Mouse (Mus musculus) lung, postnatal 4 days (tissue): Measurements from ENCODE around the gene Hist3h2ba.

ENCODE experiments used
- DNase-seq, 2 experiments: peaks; one replicate each; pipeline ENCODE4 v3.0.0; 2021

Hist3h2ba gene

DNA sequence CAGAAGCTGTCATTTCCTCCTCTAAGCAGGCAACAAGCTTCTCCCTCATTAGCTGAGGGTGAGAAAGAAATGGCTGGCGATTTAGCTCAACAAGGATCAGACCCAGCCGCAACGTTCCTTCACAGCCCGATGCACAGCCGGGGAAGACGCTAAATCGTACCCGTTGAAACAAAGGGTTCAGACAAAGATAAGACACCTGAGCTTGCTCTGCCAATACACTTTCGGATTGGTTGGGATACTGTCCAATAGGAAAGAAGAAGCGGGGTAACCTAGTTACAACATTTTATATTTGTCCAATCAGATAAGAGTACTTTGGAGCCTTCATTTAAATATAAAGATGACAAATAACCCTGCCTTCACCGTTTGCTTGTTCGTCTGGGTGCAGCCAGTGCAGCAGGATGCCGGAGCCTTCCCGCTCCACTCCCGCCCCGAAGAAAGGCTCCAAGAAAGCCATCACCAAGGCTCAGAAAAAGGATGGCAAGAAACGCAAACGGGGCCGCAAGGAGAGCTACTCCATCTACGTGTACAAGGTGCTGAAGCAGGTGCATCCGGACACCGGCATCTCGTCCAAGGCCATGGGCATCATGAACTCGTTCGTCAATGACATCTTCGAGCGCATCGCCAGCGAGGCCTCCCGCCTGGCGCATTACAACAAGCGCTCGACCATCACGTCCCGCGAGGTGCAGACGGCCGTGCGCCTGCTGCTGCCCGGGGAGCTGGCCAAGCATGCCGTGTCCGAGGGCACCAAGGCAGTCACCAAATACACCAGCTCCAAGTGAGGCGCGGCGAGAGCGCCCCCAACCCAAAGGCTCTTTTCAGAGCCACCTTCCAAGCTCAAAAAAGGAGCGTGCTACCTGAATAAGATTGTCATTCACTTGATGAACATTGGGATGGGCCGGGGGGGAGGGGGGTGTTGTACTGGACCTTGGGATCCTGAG is at the start of gene Hist3h2ba:
TSS of gene Hist3h2ba (plus strand) at position 379 of the 938 bp plus-strand sequence.
- peak in 1 of 2 experiments; percentile 45 for DNase-seq

DNA sequence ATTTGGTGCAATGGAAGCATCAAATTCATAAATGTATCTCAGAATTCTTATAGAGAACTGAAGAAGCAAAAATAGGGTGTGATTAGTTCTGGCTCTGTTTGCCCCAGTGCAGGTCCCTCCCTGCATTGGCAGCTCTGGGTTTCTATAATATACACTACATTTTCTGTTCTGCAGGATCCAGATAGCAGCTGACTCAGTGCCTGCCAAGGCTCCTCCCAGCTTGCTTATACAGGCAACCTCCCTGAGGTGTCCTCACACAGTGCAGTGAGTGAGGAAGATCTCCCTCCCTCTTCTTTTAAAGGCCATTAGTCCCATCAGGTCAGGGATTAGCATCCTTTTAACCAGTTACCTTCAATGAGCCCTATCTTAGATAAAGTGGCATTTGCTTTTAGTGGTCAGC is 47.6 kb upstream of the Hist3h2ba start:
- DNase-seq, result no peak

DNA sequence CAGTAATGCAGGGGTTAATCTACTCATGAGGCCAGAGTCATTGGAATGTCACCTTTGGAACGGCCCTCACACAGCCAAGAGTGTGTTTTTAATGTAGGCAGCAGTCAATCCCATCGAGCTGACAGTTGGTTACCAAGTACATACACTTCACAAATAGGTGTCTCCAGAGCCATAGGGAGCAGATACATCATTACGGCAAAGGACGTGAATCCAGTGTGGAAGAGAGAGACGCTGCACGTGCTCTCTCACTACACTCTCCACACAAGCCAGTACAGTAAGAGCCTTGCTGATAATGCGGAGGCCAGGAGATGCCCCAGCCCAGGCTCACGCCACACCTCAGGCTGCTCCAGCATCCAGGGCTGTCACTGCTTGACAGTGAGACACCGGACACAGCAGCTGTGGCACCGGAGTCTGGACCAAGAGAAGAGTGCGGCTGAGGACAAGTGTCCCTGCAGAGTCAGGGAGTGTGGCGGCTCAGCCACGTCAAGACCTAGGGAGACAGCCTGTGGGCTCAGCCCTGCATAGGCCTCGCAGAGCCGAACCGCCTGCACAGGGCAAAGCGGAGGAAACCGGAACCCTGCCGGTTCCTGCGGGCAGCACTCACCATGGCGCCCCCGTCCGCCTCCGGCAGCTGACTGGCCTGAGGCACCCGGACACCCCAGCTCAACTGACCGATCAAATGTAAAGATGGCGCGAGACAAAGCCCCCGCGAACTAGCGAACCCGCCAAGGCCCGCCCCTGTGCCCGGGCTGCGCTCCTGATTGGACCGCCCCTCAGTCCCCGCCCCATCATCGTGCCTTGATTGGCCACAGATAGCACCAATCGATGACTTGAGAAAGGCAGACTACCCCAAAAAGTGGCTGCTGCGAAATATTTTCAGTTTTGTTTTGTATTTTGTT is 45.0 kb upstream of the Hist3h2ba start, which contains the start of gene Zfp39:
TSS of gene Zfp39 (minus strand) at position 715 of the 899 bp plus-strand sequence.
- DNase-seq, result peak; percentile 97 to 98

DNA sequence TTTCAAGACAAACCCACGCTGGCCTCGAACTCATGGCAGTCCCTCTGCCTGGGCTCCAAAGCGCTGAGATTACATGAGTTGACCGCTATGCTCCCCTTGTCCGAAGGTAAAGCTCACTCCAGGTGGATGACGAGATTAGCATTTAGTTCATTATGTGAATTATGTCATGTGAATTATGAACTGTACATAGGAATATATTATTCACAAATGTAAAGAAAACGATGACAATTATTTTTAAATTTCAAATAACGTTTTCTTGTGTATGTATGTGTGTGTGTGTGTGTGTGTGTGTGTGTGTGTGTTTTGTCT is 44.4 kb upstream of the Hist3h2ba start:
- DNase-seq, result no peak

DNA sequence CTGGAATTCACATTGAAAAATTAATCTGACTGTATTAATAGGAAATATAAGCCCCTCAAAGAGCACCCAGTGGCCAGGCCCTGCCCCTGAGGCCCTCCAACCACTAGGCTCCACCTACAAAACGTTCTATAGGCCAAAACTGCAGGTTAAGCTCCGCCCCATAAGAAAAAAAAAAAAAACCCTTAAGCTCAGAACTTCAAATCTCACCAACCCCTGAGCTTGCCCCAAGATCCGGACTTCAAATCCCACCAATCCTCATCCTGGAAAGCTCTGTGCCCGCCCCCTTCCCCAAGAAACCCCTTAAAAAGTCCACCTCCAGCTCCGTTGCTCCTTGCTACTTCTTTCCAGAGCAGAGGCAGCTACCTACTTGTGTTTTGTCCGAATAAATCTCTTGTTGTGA is 43.9 kb upstream of the Hist3h2ba start:
- DNase-seq, result peak; percentile 43 to 52

DNA sequence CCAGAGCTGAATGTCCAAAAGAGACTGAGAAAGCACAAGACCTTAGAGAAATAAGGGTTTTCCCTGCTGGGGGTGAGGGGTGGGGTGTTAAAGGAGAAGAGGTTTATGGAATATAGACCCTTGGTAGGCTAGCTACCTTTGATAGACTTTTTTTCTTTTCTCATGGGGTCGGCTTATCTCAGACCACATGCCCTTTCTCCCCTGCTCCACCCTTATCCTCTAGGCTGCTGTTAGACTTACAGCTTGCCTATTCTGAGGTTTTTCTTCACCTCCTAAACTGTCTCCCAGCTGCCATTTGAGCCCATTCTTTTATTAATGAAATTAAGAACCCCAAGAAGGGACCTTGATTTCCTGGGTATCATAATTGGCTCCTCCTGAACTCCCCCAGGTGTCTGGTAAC is 34.9 kb upstream of the Hist3h2ba start:
- no peak for DNase-seq

DNA sequence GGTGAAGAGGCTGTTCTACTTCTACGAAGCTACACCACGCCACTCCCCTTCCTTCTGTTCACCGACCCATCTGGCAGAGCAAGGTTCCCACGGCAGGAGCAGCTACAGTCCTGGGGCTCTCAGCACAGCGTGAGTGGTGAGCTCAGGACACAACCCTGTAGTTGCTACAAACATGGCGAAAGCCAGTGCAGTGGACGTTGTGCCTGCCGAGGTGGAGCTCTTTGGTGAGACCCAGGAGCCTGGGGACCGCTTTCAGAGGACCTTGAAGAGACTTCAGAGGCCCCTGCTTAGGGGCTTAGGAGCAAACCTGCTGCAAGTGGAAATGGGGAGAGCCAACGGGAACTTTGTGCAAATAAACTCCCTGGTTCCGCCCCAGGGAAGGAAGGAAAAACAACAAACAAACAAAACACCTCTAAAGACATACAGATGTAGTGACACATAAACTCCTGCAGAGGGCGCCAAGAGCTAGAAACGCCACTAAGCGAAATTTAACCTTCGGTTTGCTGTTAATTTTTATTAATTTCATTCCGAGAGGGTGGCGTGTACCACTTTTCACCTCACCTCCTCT is 34.2 kb upstream of the Hist3h2ba start:
- peak in 1 of 2 experiments; percentile 24 for DNase-seq

DNA sequence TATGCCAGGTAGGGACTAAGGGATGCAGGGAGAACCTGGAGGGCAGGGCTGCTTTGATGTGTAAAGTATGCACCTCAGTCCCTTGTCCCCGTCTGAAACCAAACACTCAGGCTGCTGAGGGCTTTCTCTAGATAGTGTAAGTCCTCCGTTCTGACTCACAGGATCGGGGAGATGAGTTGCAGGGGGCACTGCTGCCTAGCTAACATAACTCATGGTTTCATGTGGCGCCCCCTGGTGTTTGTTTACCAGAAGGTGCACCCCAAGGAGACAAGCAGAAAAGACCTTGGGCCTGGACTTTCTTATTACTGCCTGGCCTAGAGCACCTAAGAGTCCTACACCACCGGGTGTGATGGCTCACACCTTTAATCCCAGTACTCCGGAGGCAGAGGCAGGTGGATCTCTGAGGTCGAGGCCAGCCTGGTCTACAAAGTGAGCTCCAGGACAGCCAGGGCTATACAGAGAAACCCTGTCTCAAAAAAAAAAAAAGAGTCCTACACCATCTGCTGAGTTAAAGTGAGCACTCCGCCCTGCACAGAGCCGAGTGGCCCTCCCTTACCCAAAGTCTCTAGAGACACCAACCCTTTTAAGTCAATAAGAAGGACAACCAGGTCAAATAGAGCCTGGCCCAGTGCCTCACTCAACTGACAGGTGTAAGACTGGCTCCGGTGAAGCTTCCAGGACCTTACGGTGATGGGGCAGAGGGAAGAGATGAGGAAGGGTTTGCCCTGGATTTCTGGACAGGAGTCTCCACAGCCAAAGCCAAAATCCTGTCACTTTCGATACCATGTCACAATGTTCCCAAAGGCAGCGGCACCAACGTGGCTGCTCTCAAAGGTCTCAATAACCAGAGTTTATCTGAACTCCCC is 31.6 kb upstream of the Hist3h2ba start:
- DNase-seq, result peak; percentile 47 to 68

DNA sequence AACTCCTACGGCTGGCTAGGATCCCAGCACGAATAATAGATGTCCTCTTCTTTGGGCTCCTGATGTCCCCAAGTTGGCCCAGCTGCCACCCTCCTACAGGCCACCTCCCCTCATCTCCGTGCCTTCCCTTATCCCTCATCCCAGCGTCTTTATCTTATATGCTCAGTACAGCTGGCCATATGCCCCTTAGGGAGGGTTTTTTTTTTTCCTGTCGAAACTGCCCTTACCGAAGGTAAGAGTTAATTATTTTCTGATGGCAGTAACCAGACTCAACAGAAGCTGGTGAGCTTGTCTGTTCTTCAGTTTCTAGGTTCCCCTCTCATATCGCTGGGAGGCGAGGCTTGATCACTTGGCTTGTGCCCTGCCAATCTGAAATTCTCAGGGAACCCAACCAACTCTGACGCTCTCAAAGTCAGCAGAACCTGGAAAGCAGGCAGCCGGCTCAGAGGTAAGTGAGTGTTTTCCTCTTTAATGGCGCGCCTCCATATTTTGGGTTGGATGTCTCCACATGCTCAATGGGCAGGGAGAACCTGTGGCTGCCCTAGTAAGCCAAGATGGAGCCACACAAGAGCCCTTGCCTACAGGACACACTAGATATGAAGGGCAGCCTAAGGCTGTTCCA is 30.9 kb upstream of the Hist3h2ba start, which contains the start of gene Btnl10:
TSS of gene Btnl10 (plus strand) at position 164 of the 622 bp plus-strand sequence.
- DNase-seq, result no peak

DNA sequence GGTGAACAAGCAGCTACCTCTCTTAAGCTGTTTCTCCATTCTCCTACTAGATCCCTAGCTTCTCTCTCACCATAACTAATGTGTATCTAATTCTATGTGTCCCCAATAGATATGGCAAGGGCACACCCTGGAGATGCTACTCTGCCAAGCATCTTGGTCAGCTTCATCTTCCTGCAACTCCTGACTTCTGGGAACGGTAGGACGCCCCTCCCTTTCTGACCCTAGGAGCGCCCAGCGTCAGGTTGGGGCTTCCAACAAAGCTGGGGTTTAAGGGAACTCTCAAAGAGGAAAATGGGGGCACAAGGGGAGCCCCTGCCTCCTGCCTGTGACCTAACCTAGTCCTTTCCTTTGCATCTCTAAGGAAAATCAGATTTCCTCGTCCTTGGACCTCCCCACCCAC is 30.0 kb upstream of the Hist3h2ba start:
- no peak for DNase-seq

DNA sequence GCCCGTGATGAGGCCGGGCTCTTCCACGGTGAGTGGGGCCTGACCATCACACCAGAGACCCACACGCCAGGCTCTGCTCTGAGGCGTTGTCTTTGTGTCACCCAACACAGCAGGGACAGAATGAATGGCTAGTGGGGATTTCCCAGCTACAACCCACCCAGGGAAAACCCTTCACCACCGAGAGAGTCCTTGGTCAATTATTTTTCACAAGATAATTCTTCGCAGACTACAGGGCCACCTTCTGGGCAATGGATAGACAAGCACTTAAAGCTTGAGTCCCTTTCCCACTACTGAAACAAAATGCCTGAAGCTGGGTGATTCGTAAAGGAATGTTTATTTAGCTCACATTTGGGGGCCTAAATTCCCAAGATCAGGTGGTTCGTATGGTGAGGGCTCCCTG is 26.3 kb upstream of the Hist3h2ba start:
- DNase-seq, result no peak

DNA sequence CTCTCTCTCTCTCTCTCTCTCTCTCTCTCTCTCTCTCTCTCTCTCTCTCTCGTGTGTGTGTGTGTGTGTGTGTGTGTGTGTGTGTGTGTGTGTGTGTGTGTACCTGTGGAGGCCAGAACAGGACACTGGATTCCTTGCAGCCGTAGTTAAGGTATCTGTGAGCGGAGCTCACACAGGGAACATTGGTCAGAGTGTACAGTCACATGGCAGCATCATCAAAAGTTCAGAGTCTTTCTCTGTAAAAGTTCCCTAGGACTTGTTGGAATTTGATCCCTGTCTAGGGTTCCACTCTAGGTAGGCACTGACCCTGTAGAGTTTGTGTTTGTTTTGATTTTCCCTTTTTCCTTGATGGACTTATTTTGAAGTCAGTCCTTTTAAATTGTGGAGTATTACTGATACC is 22.1 kb upstream of the Hist3h2ba start:
- DNase-seq, result no peak

DNA sequence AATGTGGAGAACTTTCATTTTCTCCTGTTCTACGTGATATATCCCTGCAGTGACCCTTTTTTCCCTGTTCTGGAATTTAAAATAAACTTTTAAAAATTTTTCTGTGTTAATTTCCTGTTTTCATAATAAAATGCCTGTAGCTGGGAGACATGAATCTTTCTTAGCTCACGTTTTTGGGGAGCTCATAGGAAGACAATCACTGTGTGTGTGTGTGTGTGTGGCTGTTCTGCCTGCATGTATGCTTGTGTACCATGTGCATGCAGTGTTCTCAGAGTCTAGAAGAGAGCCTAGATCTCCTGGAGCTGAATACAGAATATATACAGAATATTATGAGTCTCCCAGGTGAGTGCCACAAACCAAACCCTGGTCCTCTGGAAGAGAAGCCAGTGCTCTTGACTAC is 21.7 kb upstream of the Hist3h2ba start:
- no peak for DNase-seq

DNA sequence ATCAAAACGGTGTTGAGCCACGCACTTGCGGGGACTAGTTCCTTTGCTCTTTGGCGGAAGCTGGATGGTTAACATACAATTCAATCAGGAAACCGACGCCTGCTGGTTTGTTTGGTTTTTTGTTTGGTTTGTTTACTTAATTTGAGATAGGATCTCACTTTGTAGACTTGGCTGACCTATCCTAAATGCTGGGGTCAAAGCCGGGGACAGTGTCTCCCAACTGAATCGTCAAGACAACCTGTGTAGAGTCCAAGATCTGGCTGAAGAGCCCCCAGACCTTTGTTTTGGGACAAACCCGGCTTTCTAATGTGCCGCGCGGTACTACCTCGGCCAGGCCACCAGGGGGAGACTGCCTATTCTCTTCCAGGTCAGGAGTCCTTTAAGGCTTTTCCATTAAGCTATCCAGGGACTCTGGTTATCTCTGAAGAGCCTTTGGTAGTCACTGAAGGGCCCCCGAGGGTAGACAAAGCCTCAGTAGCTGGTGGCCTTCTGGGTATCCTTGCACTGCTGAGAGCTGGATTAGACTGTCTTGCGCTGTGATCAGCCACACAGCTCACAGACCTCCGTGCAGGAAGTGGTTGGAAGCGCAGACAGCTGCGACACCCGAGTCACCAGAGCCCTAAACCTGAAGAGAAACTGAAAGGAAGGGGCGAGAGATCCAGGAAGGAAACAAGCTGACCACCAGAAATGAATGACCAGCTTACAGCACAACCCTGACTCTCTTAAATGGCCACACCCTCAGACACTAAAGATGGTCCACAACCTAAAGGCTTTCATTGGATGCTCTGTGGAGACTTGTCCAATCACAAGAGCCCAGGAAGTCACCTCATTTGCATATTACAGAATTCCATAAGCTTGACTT is 20.7 kb upstream of the Hist3h2ba start:
- DNase-seq, result peak; percentile 64 to 70

DNA sequence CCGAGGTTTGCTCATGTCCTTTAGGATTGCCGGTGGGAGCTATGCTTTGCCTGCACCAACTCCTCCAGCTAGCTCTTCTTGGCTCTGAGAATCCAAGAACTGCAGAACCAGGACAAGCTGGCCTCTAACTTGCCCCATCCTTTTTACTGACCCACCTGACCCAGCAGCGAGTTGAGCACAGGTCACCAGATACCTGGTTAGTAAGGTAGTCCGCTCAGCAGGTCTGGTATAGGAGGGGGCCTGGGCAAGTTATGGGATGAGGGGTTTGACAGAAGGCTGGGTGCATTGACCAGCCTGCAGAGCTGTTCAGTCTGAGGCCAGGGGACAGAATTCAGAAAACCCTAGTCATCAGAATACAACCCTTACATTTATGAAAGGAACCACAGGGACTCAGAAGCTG is 19.7 kb upstream of the Hist3h2ba start:
- DNase-seq, result no peak

DNA sequence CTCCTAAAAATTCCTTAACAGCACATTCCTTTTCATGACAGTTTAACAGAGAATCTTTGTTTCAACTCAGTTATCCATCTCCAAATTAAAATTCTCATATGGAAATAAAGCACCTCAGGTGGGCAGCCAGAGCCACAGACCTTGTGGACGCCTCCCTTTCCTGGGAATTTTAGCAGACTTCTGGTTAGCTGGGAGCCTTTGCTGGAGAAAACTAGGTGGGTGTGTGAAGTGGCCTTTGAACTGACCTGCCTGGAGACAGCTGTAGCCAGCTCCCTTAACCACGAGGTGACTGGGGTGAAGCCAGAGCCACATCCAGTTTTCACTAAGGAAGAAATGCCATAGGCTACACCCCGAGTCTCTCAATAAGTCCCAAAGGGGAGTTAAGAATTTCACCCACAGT is 19.1 kb upstream of the Hist3h2ba start:
- DNase-seq, result no peak

DNA sequence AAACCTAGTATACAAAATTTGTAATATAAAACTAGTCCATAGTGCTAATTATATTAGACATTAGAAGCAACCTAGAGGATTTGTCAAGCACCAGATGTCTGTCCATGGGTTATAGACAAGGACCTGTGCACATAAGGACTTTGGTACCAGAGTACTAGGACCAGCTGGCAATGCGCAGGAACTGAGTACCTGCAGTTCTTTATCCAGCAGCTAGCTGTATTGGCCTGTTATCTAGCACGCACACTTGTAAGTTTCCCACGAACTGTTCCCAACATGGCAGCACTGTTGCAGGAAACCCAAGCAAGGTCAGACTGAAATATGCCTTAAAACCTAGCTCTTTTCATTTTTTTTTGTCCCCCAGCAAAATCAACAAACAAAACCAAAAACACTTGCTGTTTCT is 18.5 kb upstream of the Hist3h2ba start:
- no peak for DNase-seq

DNA sequence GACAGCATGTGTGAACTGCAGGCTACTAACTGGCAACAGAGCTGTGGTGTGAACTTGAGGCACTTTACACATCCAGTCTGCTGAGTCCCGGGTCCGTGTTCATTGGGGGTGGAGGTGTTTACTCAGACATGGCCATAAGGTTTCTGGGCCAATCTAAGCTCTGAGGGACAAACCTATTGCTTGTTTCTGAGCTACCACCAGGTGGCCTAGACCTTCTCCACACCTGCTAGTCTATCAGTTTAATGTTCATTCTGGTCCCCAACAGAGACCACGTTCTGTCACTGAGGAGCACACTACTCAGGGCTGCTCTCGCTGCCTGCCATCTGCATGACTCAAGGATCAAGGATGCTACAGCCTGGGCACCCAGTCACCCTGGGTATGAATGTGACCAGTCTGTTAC is 17.1 kb upstream of the Hist3h2ba start:
- DNase-seq, result no peak

DNA sequence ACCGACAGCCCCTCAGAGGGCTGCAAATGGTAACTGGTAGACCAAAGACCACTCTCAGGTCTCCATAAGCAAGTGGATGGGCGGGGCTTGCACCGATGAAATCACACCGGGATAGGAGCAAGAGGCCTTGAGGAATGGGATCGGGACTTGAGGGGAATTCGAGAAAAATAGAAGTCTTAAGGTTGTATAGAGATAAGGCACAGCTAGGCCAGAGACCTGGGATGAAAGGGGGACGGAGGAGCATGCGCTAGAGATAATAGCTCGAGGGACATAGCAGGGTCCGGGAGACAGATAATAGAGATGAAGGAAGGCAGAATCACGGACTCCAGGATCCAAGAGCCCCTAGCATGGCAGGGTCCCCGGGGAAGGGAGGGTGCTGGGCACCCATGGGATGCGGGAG is 10.8 kb upstream of the Hist3h2ba start:
- no peak for DNase-seq

DNA sequence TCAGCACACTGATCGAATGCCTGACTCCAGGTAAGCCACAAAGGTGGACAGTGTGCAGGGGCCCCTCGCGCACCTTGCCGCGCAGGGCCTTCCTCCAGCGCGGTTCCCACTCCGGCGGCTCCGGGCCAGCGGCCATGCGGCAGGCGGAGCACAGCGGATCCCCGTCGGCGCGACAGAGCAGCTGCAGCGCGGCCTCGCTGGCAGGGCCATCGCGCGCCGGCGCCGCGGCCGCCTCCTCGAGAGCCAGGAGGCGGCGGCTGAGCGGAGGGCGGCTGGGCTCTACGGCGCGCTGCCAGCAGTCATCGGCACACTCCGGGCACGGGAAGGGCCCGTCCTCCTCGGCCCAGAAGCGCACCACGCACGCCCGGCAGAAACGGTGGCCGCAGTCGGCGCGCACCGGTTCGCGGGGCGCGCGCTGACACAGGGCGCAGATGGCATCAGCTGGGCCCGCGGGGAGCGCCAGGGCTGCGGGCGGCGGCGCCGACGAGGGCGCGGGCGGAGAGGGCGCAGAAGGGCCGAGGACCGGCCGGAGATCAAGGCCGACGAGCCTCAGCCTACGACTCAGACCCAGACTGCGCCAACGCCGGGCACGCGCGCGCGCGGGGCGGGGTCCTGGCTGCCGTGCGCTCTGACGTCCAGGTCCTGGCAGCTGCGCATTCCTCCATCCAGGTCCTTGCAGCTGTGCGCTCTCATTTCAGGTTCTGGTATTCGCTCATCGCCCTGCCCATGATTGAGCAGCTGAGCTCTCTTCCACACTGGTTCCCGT is 10.2 kb upstream of the Hist3h2ba start, which contains the start of gene Rnf187:
TSS of gene Rnf187 (minus strand) at position 595 of the 766 bp plus-strand sequence.
- peak; percentile 93 to 95 for DNase-seq
